Mouse (Mus musculus) kidney, postnatal 0 days (tissue): ENCODE measurements around the gene Cog1. TPM values are rescaled to one million over a fixed set of nuclear protein-coding genes. Genes with fewer than 3 reads are reported as not detected.

ENCODE experiments used
- ATAC-seq: fragments of 200-750 bp; cut with Nextera tagmentation; replicated peaks from 2 replicates; pipeline ENCODE4 v1.8.0; 2017; ENCODE audit warnings: low read depth, moderate number of reproducible peaks, moderate TSS enrichment, moderate library complexity; ENCODE audit not compliant: low FRiP score
- DNase-seq: peaks from one replicate; pipeline ENCODE4 v3.0.0-alpha.2; 2016; ENCODE audit warnings: low spot score
- H3K27ac ChIP-seq: fragments of 300-500 bp; sonication (generic); 2 replicates; pipeline ENCODE4 v1.5.1; 2014; ENCODE audit warnings: mild to moderate bottlenecking
- H3K27me3 ChIP-seq: fragments of 300-500 bp; sonication (generic); 2 replicates; pipeline ENCODE4 v1.6.1; 2014; ENCODE audit warnings: low read length, mixed read lengths; ENCODE audit not compliant: insufficient read depth
- H3K36me3 ChIP-seq: fragments of 300-500 bp; sonication (generic); 2 replicates; pipeline ENCODE4 v1.6.1; 2014; ENCODE audit warnings: low read length, mixed read lengths; ENCODE audit not compliant: insufficient read depth
- H3K4me1 ChIP-seq: fragments of 300-500 bp; sonication (generic); replicated peaks from 2 replicates; pipeline ENCODE4 v1.6.1; 2014; ENCODE audit warnings: antibody characterized with exemption, low read length, mixed read lengths; ENCODE audit not compliant: insufficient read depth
- H3K4me2 ChIP-seq: fragments of 300-500 bp; sonication (generic); 2 replicates; pipeline ENCODE4 v1.6.1; 2014; ENCODE audit warnings: mild to moderate bottlenecking, low read length, moderate library complexity, mixed read lengths
- H3K4me3 ChIP-seq: fragments of 300-500 bp; sonication (generic); replicated peaks from 2 replicates; pipeline ENCODE4 v1.5.1; 2014; ENCODE audit warnings: low read depth, low read length
- H3K9ac ChIP-seq: fragments of 300-500 bp; sonication (generic); 2 replicates; pipeline ENCODE4 v1.6.1; 2014; ENCODE audit warnings: low read depth, low read length
- H3K9me3 ChIP-seq: fragments of 300-500 bp; sonication (generic); replicated peaks from 2 replicates; pipeline ENCODE4 v1.6.1; 2016; ENCODE audit warnings: low read length, inconsistent platforms, mixed read lengths
- CTCF ChIP-seq: IDR thresholded peaks from 2 replicates; pipeline ENCODE4 v1.5.1; 2016; ENCODE audit warnings: antibody characterized with exemption, low read depth, mild to moderate bottlenecking, moderate library complexity
- WGBS: fragments of 180-500 bp; shearing (Covaris S2); extraction: QIAGEN DNeasy Blood & Tissue Kit; methylation state at CpG from one replicate; pipeline ENCODE4 v1.1.7; 2014; 5-methylcytosine and 5-hydroxymethylcytosine counted together
- polyA plus RNA-seq: library from polyadenylated mRNA; unstranded; fragments of >200 nt; fragmentation: Nextera tagmentation; extraction: Ambion mirVana; gene quantifications from 2 replicates; pipeline ENCODE4 v1.2.1, GENCODE M21; 2015

The Cog1 gene
- polyA plus RNA-seq, 1 experiment from 2014 or later, result 21.0 TPM

DNA sequence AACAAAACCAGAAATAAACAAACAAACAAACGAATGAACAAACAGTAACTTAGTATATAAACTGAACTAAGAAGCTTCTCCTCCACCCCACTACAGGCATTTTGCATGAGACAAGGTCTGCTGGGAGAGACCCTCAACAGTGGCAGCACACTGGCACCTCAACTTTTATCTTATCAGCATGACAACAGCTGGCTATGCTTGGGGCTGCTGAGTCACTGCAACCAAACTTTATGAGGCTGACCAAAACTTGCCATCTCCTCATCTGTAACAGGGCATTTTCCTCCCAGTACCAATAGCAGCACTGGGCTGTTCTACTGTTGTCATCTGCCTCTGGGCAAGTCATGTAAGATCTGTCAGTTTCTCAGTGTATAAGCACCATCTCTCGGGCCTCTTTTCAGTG, 32.0 kb downstream of the Cog1 start:
- H3K27ac ChIP-seq, result no peak overlapping the region
- no peak for TF ChIP-seq CTCF
- no peak overlapping the region for H3K4me3 ChIP-seq
- no peak overlapping the region for H3K9ac ChIP-seq
- H3K4me1 ChIP-seq, result peaks cover 9% of the 10 kb centered on the region; the same call in 1 of the 2 replicates
- DNase-seq (no peak), ATAC-seq (no peak)
- H3K4me2 ChIP-seq, result no peak overlapping the region
- H3K27me3 ChIP-seq, result no peaks in the 10 kb centered on the region
- WGBS, result 85% methylated on average over 2 of the region's 2 CpGs
- H3K36me3 ChIP-seq, result peaks cover 6% of the 10 kb centered on the region
- H3K9me3 ChIP-seq, result no peaks in the 10 kb centered on the region

DNA sequence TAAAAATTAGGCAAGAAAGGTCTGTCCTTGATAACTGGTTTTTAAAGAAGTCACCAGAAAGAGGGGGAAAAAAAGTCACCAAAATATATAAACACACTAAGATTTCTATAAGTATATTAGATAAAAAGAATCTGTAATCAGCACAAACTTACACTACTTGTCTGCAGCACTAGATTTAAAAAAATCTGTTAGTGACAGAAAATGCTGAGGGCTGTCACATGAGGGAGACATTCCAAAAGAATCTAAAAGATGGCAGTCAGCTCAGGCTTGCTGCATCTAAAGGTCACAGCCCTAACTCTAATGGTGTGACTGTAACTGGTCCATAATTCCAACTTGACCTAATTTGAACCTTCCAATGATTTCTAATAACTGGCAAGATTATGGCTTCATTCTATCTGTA, 33.0 kb downstream of the Cog1 start:
- Histone ChIP-seq H3K27ac (no peak overlapping the region), H3K4me3 (no peak overlapping the region), H3K9me3 (no peaks in the 10 kb centered on the region), H3K36me3 (no peaks in the 10 kb centered on the region), H3K9ac (no peak overlapping the region), H3K27me3 (no peaks in the 10 kb centered on the region), H3K4me2 (peak overlapping the region; percentile 74; the same call in 1 of the 2 replicates), H3K4me1 (peaks cover 9% of the 10 kb centered on the region; the same call in 1 of the 2 replicates)
- DNase-seq (no peak), ATAC-seq (no peak)
- TF ChIP-seq CTCF, result no peak

DNA sequence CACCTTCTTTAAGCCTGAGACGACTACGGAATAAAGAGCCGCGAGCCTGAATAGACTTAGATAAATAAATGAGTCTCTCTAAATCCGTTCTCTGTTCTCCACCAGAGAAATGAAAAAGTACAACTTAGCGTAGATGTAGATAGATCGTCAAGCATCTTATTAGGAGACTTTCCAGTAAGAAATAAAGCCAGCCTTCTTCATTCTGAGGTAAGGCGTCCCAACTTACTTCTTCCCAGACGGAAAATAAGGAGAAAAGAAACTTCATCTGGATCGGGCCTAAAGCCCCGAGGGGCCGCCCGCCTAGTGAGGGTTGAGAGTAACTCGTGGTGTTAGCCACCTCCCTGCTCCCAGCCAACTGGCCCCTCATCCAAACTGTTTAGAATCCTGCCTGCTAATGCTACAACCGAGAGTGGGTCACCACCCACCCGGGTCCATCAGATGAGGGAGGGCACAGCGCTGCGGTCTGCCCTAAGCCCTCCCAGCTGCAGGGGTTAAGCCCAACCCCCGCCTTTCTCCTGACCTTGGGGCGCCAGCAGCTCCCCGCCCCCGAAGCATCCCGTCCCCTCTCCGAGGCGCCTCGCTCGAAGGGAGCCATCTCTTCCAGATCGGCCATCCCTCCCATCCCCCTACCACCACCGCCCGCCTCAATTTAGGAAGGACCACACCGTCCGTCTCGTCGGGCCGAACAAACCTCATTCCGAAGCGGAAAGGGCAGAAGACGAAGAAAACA, 34.1 kb downstream of the Cog1 start:
- Histone ChIP-seq H3K4me2 (peak overlapping the region; percentile 74), H3K4me3 (peak overlapping the region; percentile 76), H3K27me3 (no peaks in the 10 kb centered on the region), H3K9ac (peak overlapping the region; percentile 87), H3K9me3 (no peaks in the 10 kb centered on the region), H3K27ac (peak overlapping the region; percentile 95), H3K36me3 (peaks cover 1% of the 10 kb centered on the region; the same call in 1 of the 2 replicates), H3K4me1 (peaks cover 9% of the 10 kb centered on the region; the same call in 1 of the 2 replicates)
- ATAC-seq (peak; percentile 43), DNase-seq (peak; percentile 72)
- TF ChIP-seq CTCF, result no peak
- WGBS, result under 1% methylated on average over 38 of the region's 38 CpGs

DNA sequence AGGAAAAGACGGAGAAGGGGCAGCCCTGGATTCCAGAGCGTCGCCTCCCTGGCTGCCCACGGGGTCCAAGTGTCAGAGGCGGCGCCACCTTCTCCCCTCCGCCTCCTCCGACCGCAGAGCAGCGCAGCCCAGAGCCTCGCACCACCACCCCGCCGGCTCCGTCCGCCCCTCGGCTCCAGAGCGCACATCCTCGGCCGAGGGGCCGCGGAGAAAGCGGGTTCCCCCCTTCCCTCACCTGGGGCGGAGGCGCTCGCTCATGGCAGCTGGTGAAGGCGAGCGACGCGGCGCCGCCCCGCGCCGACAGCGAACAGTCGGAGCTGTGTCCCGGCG, 34.6 kb downstream of the Cog1 start:
- Histone ChIP-seq H3K4me2 (peak overlapping the region; percentile 74), H3K27me3 (no peaks in the 10 kb centered on the region), H3K4me3 (peak overlapping the region; percentile 76), H3K9me3 (no peaks in the 10 kb centered on the region), H3K4me1 (peaks cover 9% of the 10 kb centered on the region; the same call in 1 of the 2 replicates), H3K9ac (peak overlapping the region; percentile 87), H3K27ac (peak overlapping the region; percentile 95), H3K36me3 (peaks cover 6% of the 10 kb centered on the region)
- under 1% methylated on average over 31 of the region's 38 CpGs for WGBS
- no peak for DNase-seq
- TF ChIP-seq CTCF, result no peak
- ATAC-seq, result peak; percentile 78

DNA sequence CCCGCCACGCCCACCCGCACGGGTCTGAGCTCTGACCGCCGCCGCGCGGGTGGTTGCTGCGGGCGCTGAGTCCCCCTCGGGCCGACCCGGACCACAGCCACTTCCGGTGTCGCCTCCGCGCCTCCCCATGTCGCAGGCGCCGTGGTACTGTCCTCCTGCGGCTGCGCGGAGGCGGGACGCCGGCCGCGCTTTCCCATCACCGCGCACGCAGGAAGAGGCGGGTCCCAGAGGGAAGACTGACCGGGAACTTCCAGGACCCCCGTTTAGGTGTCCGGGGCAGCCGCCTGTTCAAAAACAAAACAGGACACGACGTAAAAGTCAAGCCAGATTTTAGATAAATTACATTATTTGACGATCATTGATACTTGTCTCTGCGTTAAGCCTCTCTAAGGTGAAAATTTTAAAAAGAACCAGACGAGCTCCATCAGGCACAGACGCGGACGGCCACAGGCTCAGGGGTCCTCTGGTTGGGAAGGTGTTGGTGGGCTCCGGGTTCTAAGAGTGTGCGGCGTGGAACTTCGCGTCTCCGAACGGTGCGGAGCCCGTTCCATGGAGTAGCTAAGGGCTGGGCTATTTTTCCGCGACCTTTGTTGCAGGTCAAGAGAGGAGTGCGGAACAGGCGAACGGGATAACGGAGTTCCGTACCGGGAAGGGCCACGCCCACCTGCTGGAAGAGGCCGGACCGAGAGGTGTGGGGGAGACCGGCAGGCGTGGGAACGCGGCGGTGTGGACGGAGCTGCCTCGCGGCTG, 35.2 kb downstream of the Cog1 start, which contains the start of the genes Fam104a and D11Wsu47e:
Gene Fam104a, minus strand, starts transcription at position 199 of the 750 bp plus-strand sequence.
Gene D11Wsu47e, plus strand, starts transcription at position 456 of the 750 bp plus-strand sequence.
- peaks cover 9% of the 10 kb centered on the region; the same call in 1 of the 2 replicates for H3K4me1 ChIP-seq
- peak; percentile 97 for DNase-seq
- TF ChIP-seq CTCF, result no peak
- ATAC-seq, result peak; percentile 93
- peak within 1 kb of the TSS; percentile 87 for H3K9ac ChIP-seq
- peak within 1 kb of the TSS; percentile 95 for H3K27ac ChIP-seq
- peak within 1 kb of the TSS; percentile 76 for H3K4me3 ChIP-seq
- under 1% methylated on average over 73 of the region's 73 CpGs for WGBS
- no peaks in the 10 kb centered on the region for H3K9me3 ChIP-seq
- peak within 1 kb of the TSS; percentile 74 for H3K4me2 ChIP-seq
- H3K36me3 ChIP-seq, result peaks cover 12% of the 10 kb centered on the region
- no peaks in the 10 kb centered on the region for H3K27me3 ChIP-seq

DNA sequence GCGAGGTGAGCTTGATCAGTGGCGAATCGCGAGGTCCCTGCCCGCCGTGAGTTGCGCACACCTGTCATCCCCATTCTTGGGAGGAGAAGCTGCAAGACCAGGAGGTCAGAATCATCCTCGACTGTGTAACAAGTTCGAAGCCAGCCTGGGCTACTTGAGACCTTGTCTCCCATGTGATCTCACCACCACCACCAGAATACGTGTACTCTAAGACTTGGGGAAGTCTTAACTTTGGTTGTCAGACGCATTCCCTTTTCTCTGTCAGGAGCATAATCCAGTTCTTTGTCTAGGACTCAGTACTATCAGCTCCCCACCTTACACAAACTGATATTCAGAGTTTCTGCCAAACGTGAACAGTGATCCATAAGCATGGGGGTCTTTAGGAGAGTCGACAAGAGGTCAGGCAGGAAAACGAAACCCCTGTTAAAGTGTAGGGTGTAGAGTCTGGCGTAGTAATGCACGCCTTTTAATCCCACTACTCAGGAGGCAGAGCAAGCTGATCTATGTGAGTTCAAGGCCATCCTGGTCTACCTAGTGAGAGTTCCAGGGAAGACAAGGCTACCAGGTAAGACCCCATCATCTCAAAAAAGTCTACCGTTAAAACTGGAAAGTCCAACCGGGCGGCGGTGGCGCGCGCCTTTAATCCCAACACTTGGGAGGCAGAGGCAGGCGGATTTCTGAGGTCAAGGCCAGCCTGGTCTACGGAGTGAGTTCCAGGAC, 35.9 kb downstream of the Cog1 start:
- Histone ChIP-seq H3K27ac (peak overlapping the region; percentile 95; the same call in 1 of the 2 replicates), H3K9ac (peak overlapping the region; percentile 87), H3K4me2 (peak overlapping the region; percentile 74), H3K36me3 (peaks cover 13% of the 10 kb centered on the region), H3K9me3 (no peaks in the 10 kb centered on the region), H3K4me3 (peak overlapping the region; percentile 76), H3K27me3 (no peaks in the 10 kb centered on the region), H3K4me1 (peaks cover 9% of the 10 kb centered on the region; the same call in 1 of the 2 replicates)
- 40% methylated on average over 25 of the region's 25 CpGs for WGBS
- ATAC-seq (no peak), DNase-seq (no peak)
- no peak for TF ChIP-seq CTCF
